Mouse (Mus musculus) liver, postnatal 0 days (tissue): ENCODE results near the gene Tgfbrap1. TPM values are rescaled to one million over a fixed set of nuclear protein-coding genes. Genes with fewer than 3 reads are reported as not detected.

ENCODE experiments used
- ATAC-seq: fragments of 200-750 bp; cut with Nextera tagmentation; 2 replicates; pipeline ENCODE4 v1.8.0; 2017; ENCODE audit warnings: mild to moderate bottlenecking, moderate library complexity
- DNase-seq: peaks from one replicate; pipeline ENCODE4 v3.0.0-alpha.2; 2016
- H3K27ac ChIP-seq: fragments of 300-500 bp; sonication (generic); 2 replicates; pipeline ENCODE4 v1.5.1; 2014; ENCODE audit warnings: antibody characterized with exemption, moderate library complexity, mild to moderate bottlenecking, low read depth
- H3K27me3 ChIP-seq: fragments of 300-500 bp; sonication (generic); 2 replicates; pipeline ENCODE4 v1.6.1; 2014; ENCODE audit warnings: low read length, control low read depth, mixed read lengths; ENCODE audit not compliant: insufficient read depth
- H3K36me3 ChIP-seq: fragments of 300-500 bp; sonication (generic); replicated peaks from 2 replicates; pipeline ENCODE4 v1.6.1; 2014; ENCODE audit warnings: mild to moderate bottlenecking, control low read depth, low read length, moderate library complexity, mixed read lengths; ENCODE audit not compliant: insufficient read depth
- H3K4me1 ChIP-seq: fragments of 300-500 bp; sonication (generic); 2 replicates; pipeline ENCODE4 v1.6.1; 2014; ENCODE audit warnings: antibody characterized with exemption, mild to moderate bottlenecking, control low read depth; ENCODE audit not compliant: insufficient read depth
- H3K4me2 ChIP-seq: fragments of 300-500 bp; sonication (generic); 2 replicates; pipeline ENCODE4 v1.6.1; 2014; ENCODE audit warnings: low read depth, mild to moderate bottlenecking, low read length, moderate library complexity, mixed read lengths
- H3K4me3 ChIP-seq: fragments of 300-500 bp; sonication (generic); 2 replicates; pipeline ENCODE4 v1.5.1; 2014; ENCODE audit warnings: low read depth, low read length
- H3K9ac ChIP-seq: fragments of 300-500 bp; sonication (generic); replicated peaks from 2 replicates; pipeline ENCODE4 v1.6.1; 2014; ENCODE audit warnings: mild to moderate bottlenecking, moderate library complexity
- H3K9me3 ChIP-seq: fragments of 300-500 bp; sonication (generic); 2 replicates; pipeline ENCODE4 v1.6.1; 2016; ENCODE audit warnings: mild to moderate bottlenecking, control low read depth, low read length, mixed read lengths
- CTCF ChIP-seq: sonication (generic); IDR thresholded peaks from 2 replicates; pipeline ENCODE4 v1.5.1; 2016; ENCODE audit warnings: antibody characterized with exemption, low read depth
- EP300 ChIP-seq: IDR thresholded peaks from 2 replicates; pipeline ENCODE4 v1.6.1; 2016; ENCODE audit warnings: antibody characterized with exemption, low read depth, mild to moderate bottlenecking
- WGBS: fragments of 180-500 bp; shearing (Covaris S2); extraction: QIAGEN DNeasy Blood & Tissue Kit; methylation state at CpG from one replicate; pipeline ENCODE4 v1.1.7; 2014; ENCODE audit not compliant: insufficient replicate concordance; 5-methylcytosine and 5-hydroxymethylcytosine counted together
- polyA plus RNA-seq: library from polyadenylated mRNA; unstranded; fragments of >200 nt; fragmentation: Nextera tagmentation; extraction: Ambion mirVana; gene quantifications from 2 replicates; pipeline ENCODE4 v1.2.1, GENCODE M21; 2015

Gene Tgfbrap1
- polyA plus RNA-seq, 1 experiment from 2014 or later, result 2.6 TPM

DNA sequence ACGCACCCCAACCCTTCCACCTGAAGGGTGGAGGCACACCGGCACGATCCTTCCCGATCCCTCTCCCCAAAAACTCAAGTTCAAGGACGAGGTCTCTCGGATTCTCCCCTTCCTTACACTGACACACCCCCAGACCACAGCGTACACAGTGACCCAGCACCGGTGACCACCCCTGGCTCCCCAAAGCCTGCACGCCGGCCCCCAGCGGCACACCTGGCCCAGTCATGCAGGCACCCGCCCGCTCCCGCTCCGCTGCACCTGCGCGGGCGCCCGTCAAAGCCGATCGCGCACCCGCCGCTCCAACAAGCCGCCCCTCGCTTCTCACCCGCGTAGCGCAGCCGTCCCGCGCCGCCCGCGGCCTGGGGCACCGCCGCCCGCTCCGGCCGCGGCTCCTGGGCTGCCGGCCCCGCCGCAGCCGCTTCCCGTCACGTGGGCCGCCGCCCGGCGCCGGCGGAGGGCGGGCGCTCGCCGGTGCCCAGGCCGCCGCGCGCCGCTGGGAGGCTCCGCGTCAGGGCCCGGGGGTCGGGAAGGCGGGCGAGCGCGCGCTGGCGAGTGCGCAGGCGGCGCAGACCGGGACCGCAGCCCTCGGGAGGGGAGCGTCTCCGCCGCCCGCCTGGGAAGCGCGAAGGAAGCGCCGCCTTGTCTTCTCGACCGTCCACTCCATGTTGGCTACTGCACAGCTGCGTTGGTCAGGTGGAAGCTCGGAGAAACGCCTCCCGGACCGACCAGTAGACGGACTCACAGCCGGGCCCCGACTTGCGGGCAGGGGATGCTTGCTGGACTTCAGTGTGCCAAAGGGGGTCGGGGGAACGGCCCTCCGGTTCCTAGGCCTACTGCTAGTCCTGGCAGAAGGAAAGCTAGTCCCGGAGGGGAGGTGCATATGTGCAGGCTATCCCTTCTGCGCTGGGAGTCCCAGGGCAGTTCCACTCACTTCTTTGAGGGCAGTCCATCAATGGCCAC lies 6.1 kb downstream of the Tgfbrap1 start:
- DNase-seq (peak; percentile 73), ATAC-seq (peak; percentile 92)
- WGBS, result under 1% methylated on average over 79 of the region's 102 CpGs
- no peaks in the 10 kb centered on the region for H3K36me3 ChIP-seq
- H3K9me3 ChIP-seq, result no peaks in the 10 kb centered on the region
- TF ChIP-seq CTCF, result no peak
- no peak for TF ChIP-seq EP300
- H3K27me3 ChIP-seq, result no peaks in the 10 kb centered on the region
- peak overlapping the region; percentile 92 for H3K4me2 ChIP-seq
- H3K9ac ChIP-seq, result peak overlapping the region; percentile 82
- H3K27ac ChIP-seq, result peak overlapping the region; percentile 87
- H3K4me3 ChIP-seq, result peak overlapping the region; percentile 73
- H3K4me1 ChIP-seq, result peaks cover 13% of the 10 kb centered on the region

DNA sequence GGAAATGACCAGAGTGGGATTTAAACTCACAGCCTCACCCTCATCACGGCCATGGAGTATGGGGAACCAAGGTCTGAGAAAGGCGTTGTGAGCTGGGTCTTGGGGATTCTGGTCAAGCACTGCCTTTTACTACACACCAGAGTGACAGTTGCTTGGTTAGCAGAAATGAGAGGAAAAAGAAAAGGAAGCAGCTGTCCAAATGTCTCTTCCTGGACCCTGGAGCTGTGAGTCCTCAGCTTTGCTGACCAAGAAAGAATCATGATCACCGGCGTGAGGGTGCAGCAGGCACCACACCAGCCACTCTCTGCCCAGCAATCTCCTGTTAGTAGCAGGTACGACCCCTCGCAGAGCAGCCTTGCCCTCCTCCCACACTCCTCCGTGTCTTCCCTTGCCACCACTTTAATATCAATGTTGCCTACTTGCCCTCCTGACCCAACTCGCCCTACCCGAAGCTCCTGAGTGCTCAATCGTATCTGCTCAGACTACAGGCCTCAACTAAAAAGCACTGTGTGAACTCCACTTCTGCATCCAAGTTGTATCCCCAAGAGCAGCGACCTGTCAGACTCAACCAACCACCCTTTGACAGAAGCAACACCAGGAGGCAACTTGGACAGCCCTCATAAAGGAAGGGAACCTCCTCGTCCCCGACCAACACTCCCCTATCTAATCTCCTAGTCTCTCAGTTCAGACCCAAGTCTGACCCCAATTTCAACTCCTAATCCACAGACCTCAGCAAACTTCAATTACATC lies 7.0 kb downstream of the Tgfbrap1 start:
- TF ChIP-seq EP300 (no peak), CTCF (no peak)
- 21% methylated on average over 13 of the region's 13 CpGs for WGBS
- H3K4me1 ChIP-seq, result peaks cover 13% of the 10 kb centered on the region
- no peaks in the 10 kb centered on the region for H3K27me3 ChIP-seq
- H3K27ac ChIP-seq, result peak overlapping the region; percentile 87
- ATAC-seq, result no peak; the same call in 1 of the 2 replicates
- no peaks in the 10 kb centered on the region for H3K36me3 ChIP-seq
- no peaks in the 10 kb centered on the region for H3K9me3 ChIP-seq
- H3K4me2 ChIP-seq, result peak overlapping the region; percentile 92
- H3K9ac ChIP-seq, result peak overlapping the region; percentile 82
- peak overlapping the region; percentile 73 for H3K4me3 ChIP-seq
- peak; percentile 21 for DNase-seq

DNA sequence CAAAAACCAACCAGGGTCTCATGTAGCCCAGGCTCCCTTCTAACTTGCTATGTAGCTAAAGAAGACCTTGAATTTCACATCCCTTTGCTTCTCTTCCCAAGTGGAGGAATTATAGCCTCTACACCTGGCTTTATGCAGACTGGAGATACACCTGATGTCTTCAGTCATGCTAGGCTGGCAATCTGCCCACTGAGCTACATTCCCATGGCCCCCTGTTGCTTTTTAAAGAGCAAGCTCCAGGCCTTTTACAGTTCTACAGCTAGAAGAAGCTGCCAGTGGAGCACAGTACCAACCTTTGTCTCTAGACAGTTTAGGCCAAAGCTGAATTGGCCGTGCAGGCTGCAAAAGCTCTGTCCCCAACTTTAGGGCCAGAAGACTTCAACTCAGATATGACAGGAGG lies 8.0 kb downstream of the Tgfbrap1 start:
- TF ChIP-seq CTCF (no peak), EP300 (no peak)
- 80% methylated on average over 1 of the region's 1 CpGs for WGBS
- no peak for ATAC-seq

DNA sequence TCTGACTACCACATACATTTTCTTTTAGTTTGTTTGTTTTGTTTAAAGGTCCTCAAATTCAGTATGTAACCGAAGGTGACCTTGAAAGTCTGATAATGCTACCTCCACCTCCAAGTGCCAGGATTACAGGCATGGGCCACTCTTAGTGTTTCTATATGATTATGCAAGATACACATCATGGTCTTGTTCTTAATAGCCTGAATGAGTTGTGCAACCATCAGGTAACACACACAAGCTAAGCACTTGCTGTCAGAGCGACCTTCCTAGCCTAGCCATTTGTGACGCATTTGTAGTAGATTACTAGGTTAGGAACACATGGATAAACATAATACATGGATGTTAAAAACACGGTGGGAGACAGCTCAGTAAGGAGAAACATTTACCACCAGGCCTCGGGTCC lies 15.5 kb downstream of the Tgfbrap1 start:
- H3K36me3 ChIP-seq, result 0 out of 2 replicates have a peak, but pooled peaks cover 2% of the 10 kb centered on the region
- no peaks in the 10 kb centered on the region for H3K27me3 ChIP-seq
- H3K9me3 ChIP-seq, result no peaks in the 10 kb centered on the region
- no peak overlapping the region for H3K27ac ChIP-seq
- no peak overlapping the region for H3K4me2 ChIP-seq
- no peak overlapping the region for H3K9ac ChIP-seq
- ATAC-seq, result peak; percentile 48
- H3K4me1 ChIP-seq, result no peaks in the 10 kb centered on the region
- TF ChIP-seq EP300 (no peak), CTCF (no peak)
- no peak overlapping the region for H3K4me3 ChIP-seq
- DNase-seq, result no peak
- WGBS, result 78% methylated on average over 5 of the region's 5 CpGs

More for the DNA sequence above, 8.0 kb downstream of the Tgfbrap1 start:
- H3K9ac ChIP-seq, result no peak overlapping the region
- H3K27me3 ChIP-seq, result no peaks in the 10 kb centered on the region
- no peak overlapping the region for H3K27ac ChIP-seq
- H3K36me3 ChIP-seq, result no peaks in the 10 kb centered on the region
- no peak overlapping the region for H3K4me3 ChIP-seq
- no peaks in the 10 kb centered on the region for H3K9me3 ChIP-seq
- H3K4me2 ChIP-seq, result no peak overlapping the region
- H3K4me1 ChIP-seq, result peaks cover 13% of the 10 kb centered on the region
- no peak for DNase-seq

DNA sequence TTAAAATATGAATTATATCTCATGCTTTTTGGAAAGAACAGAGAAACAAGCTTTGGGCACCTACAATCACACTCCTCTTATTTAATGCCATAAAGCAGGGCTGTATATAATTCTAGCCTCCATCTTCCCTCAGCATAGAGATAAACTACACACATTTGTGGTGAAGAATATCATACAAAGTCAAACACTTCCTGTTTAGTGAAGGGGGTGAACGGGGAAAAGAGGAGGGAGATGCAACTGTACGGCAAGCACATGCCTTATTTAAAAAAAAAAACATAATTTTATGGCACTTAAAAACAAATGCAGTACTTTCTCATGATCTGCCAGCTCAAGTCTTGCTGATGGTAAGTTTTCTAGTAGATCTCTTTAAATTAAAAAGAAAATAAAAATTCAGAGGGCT lies 20.3 kb downstream of the Tgfbrap1 start:
- H3K27me3 ChIP-seq, result no peaks in the 10 kb centered on the region
- DNase-seq (no peak), ATAC-seq (no peak)
- no peak overlapping the region for H3K4me3 ChIP-seq
- no peaks in the 10 kb centered on the region for H3K9me3 ChIP-seq
- TF ChIP-seq EP300 (no peak), CTCF (no peak)
- H3K4me2 ChIP-seq, result no peak overlapping the region
- H3K4me1 ChIP-seq, result no peaks in the 10 kb centered on the region
- H3K36me3 ChIP-seq, result peaks cover 16% of the 10 kb centered on the region
- WGBS, result 37% methylated on average over 2 of the region's 2 CpGs
- no peak overlapping the region for H3K9ac ChIP-seq
- H3K27ac ChIP-seq, result no peak overlapping the region

DNA sequence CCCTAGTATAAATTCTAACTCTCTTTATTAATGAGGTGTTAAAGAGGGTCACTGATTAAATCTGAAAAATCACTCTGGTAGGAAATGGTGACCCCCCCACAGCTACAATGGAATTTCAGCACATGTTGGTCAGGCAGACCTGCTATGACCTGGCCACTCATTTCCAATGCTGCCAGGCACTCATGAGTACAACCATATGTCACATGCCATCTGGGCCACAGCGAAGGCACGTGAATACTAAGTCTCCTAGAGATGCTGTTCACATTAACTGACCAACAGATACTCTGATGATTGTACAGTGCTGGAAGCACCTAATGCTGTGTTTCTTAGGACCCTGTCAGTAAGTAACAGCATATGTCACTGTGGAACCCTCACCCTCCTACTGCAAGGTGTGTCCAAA lies 23.6 kb downstream of the Tgfbrap1 start:
- Histone ChIP-seq H3K4me3 (no peak overlapping the region), H3K4me1 (no peaks in the 10 kb centered on the region), H3K4me2 (no peak overlapping the region), H3K27me3 (no peaks in the 10 kb centered on the region), H3K9ac (no peak overlapping the region), H3K27ac (no peak overlapping the region), H3K9me3 (no peaks in the 10 kb centered on the region), H3K36me3 (peaks cover 23% of the 10 kb centered on the region)
- ATAC-seq (no peak), DNase-seq (no peak)
- WGBS, result 94% methylated on average over 2 of the region's 2 CpGs
- TF ChIP-seq CTCF, result no peak
- no peak for TF ChIP-seq EP300
